Mouse (Mus musculus) ES-E14 (cell line): ENCODE data around the gene Asphd1. TPM values are rescaled to one million over a fixed set of nuclear protein-coding genes. Genes with fewer than 3 reads are reported as not detected.

Experiments
- DNase-seq: peaks from one replicate; pipeline ENCODE4 v3.0.0-alpha.2; 2013; ENCODE audit warnings: low read depth, low spot score
- H3K27ac ChIP-seq: 2 replicates; pipeline ENCODE4 v1.5.1; 2012; ENCODE audit warnings: low read depth, mild to moderate bottlenecking, low read length, moderate library complexity, mixed read lengths; ENCODE audit not compliant: poor library complexity, insufficient read depth, severe bottlenecking
- H3K36me3 ChIP-seq: 2 replicates; pipeline ENCODE4 v1.6.1; 2012; ENCODE audit warnings: mild to moderate bottlenecking, low read length, moderate library complexity, mixed read lengths; ENCODE audit not compliant: control insufficient read depth, poor library complexity, insufficient read depth, severe bottlenecking
- H3K4me1 ChIP-seq, 2 experiments: fragments of 150-350 bp in 1 of 2; sonication (generic) in 1 of 2; 2 replicates each; pipeline ENCODE4 v1.6.1; 2012; ENCODE audit warnings: low read length in 2 of 2, mild to moderate bottlenecking in 1 of 2, mixed read lengths in 1 of 2; ENCODE audit not compliant: control insufficient read depth in 2 of 2, insufficient read depth in 2 of 2, poor library complexity in 1 of 2
- H3K4me3 ChIP-seq, 2 experiments: fragments of 150-350 bp in 1 of 2; sonication (generic) in 1 of 2; 2 replicates each; pipeline ENCODE4 v1.5.1; 2012; ENCODE audit warnings: low read length in 2 of 2, low read depth in 1 of 2, mild to moderate bottlenecking in 1 of 2, mixed read lengths in 1 of 2; ENCODE audit not compliant: insufficient read depth in 1 of 2, poor library complexity in 1 of 2, severe bottlenecking in 1 of 2
- H3K9ac ChIP-seq: 2 replicates; pipeline ENCODE4 v1.6.1; 2012; ENCODE audit warnings: low read depth, mild to moderate bottlenecking, low read length, mixed read lengths; ENCODE audit not compliant: poor library complexity, insufficient read depth, severe bottlenecking
- H3K9me3 ChIP-seq: fragments of 150-350 bp; sonication (generic); 2 replicates; pipeline ENCODE4 v1.6.1; 2012; ENCODE audit warnings: low read depth, mild to moderate bottlenecking, low read length; ENCODE audit not compliant: control insufficient read depth, insufficient read depth
- CHD2 ChIP-seq: IDR thresholded peaks from 2 replicates; pipeline ENCODE4 v1.6.1; 2014; ENCODE audit warnings: mild to moderate bottlenecking, low read depth, low read length, inconsistent platforms
- HCFC1 ChIP-seq: IDR thresholded peaks from 2 replicates; pipeline ENCODE4 v1.6.1; 2012; ENCODE audit warnings: low read length, inconsistent platforms, borderline replicate concordance; ENCODE audit not compliant: insufficient read depth
- MAFK ChIP-seq: IDR thresholded peaks from 2 replicates; pipeline ENCODE4 v1.6.1; 2014; ENCODE audit warnings: mild to moderate bottlenecking, low read depth, low read length, inconsistent platforms; ENCODE audit not compliant: insufficient read depth
- ZC3H11A ChIP-seq: IDR thresholded peaks from 2 replicates; pipeline ENCODE4 v1.6.1; 2012; ENCODE audit warnings: low read depth, mild to moderate bottlenecking, inconsistent platforms, low read length, borderline replicate concordance
- ZNF384 ChIP-seq: IDR thresholded peaks from 2 replicates; pipeline ENCODE4 v1.6.1; 2012; ENCODE audit warnings: low read depth, low read length, inconsistent platforms
- in situ Hi-C, 2 experiments: fragments of 600-800 bp; cut with MboI; formaldehyde crosslinking; loops; one replicate each; pipeline ENCODE4 v1.15.1; 2025; ENCODE audit warnings: low sequenced_read_pairs in 2 of 2, inconsistent platforms in 1 of 2; ENCODE audit not compliant: unreplicated experiment in 2 of 2
- total RNA-seq: library from RNA; depleted of rRNA; stranded (reverse); fragments of 300-350 nt; gene quantifications from 2 replicates; pipeline ENCODE4 v1.2.3, GENCODE M21; 2012

The Asphd1 gene
- total RNA-seq, 1 experiment, result 1.0 TPM

GRCm38 (mm10) chr7:126949793-126950646, 638 bp upstream of the Asphd1 start, which contains the start of gene Sez6l2:
Sez6l2 (plus strand) TSS chr7:126950563.
- H3K9ac ChIP-seq, result peak within 1 kb of the TSS; percentile 53
- H3K36me3 ChIP-seq, result no peaks in the 10 kb centered on the region
- no peak within 1 kb of the TSS for H3K27ac ChIP-seq
- no peaks in the 10 kb centered on the region for H3K9me3 ChIP-seq
- TF ChIP-seq ZC3H11A, result no peak
- 0 out of 2 replicates have a peak, but pooled peaks have one; percentile 14 for TF ChIP-seq HCFC1
- TF ChIP-seq MAFK, result no peak
- TF ChIP-seq CHD2, result no peak
- TF ChIP-seq ZNF384, result no peak
- in situ Hi-C loops, result no loop called here
- peak; percentile 73 for DNase-seq
- H3K4me1 ChIP-seq, result peaks cover 0 to 9% of the 10 kb centered on the region in 2 experiments; a peak in 1 of 4 replicates
- peak within 1 kb of the TSS; percentile 71 to 76 for H3K4me3 ChIP-seq

- Histone ChIP-seq H3K4me1 (peaks cover 0 to 12% of the 10 kb centered on the region in 2 experiments; a peak in 1 of 4 replicates), H3K36me3 (no peaks in the 10 kb centered on the region; the same call in 1 of the 2 replicates), H3K9me3 (no peaks in the 10 kb centered on the region), H3K9ac (no peak overlapping the region), H3K4me3 (no peak overlapping the region), H3K27ac (no peak overlapping the region)
- in situ Hi-C loops, result no loop called here
- no peak for TF ChIP-seq ZNF384
- TF ChIP-seq HCFC1, result no peak
- TF ChIP-seq CHD2, result no peak
- no peak for TF ChIP-seq MAFK
- no peak for DNase-seq
Observed at GRCm38 (mm10) chr7:126948626-126949025, 756 bp downstream of the Asphd1 start.

GRCm38 (mm10) chr7:126946530-126946929, 2.9 kb downstream of the Asphd1 start:
- H3K4me1 ChIP-seq, result peaks cover 0 to 13% of the 10 kb centered on the region in 2 experiments; a peak in 1 of 4 replicates
- TF ChIP-seq ZNF384 (no peak), HCFC1 (no peak), ZC3H11A (no peak), MAFK (no peak), CHD2 (no peak)
- peaks cover 7% of the 10 kb centered on the region; the same call in 1 of the 2 replicates for H3K36me3 ChIP-seq
- no peak for DNase-seq
- H3K27ac ChIP-seq, result no peak overlapping the region
- H3K9me3 ChIP-seq, result no peaks in the 10 kb centered on the region
- in situ Hi-C loops, result no loop called here
- no peak overlapping the region for H3K9ac ChIP-seq
- no peak overlapping the region for H3K4me3 ChIP-seq

GRCm38 (mm10) chr7:126941801-126942200, 7.6 kb downstream of the Asphd1 start:
- H3K9ac ChIP-seq, result no peak overlapping the region
- in situ Hi-C loops, result no loop called here
- H3K36me3 ChIP-seq, result peaks cover 9% of the 10 kb centered on the region; the same call in 1 of the 2 replicates
- no peak overlapping the region for H3K4me3 ChIP-seq
- no peaks in the 10 kb centered on the region for H3K9me3 ChIP-seq
- DNase-seq, result no peak
- no peak overlapping the region for H3K27ac ChIP-seq
- TF ChIP-seq ZC3H11A (no peak), ZNF384 (no peak), MAFK (no peak), HCFC1 (no peak), CHD2 (no peak)
- H3K4me1 ChIP-seq, result peaks cover 0 to 15% of the 10 kb centered on the region in 2 experiments; a peak in 1 of 4 replicates

- no peak overlapping the region for H3K4me3 ChIP-seq
- TF ChIP-seq CHD2, result no peak
- TF ChIP-seq MAFK, result no peak
- TF ChIP-seq HCFC1, result no peak
- no peak for TF ChIP-seq ZNF384
- TF ChIP-seq ZC3H11A, result no peak
- H3K9me3 ChIP-seq, result no peaks in the 10 kb centered on the region
- in situ Hi-C loops, result no loop called here
- DNase-seq, result no peak
- no peak overlapping the region for H3K9ac ChIP-seq
- H3K36me3 ChIP-seq, result peaks cover 9% of the 10 kb centered on the region; the same call in 1 of the 2 replicates
- H3K27ac ChIP-seq, result no peak overlapping the region
- peaks cover 0 to 15% of the 10 kb centered on the region in 2 experiments; a peak in 1 of 4 replicates for H3K4me1 ChIP-seq
Observed at GRCm38 (mm10) chr7:126941171-126941570, 8.2 kb downstream of the Asphd1 start.
